Mouse (Mus musculus) testis, adult 2 months (tissue): ENCODE data around the gene Ugt1a6b.

Experiments
- CTCF ChIP-seq: fragments of 200-500 bp; IDR thresholded peaks from 2 replicates; pipeline ENCODE4 v1.5.1; 2012; ENCODE audit warnings: low read depth, mild to moderate bottlenecking, inconsistent platforms, low read length, moderate library complexity; ENCODE audit not compliant: control insufficient read depth, insufficient read depth, insufficient replicate concordance
- POLR2A ChIP-seq: fragments of 200-500 bp; IDR thresholded peaks from 2 replicates; pipeline ENCODE4 v1.6.1; 2012; ENCODE audit warnings: low read depth, mild to moderate bottlenecking, inconsistent platforms, low read length, moderate library complexity; ENCODE audit not compliant: control insufficient read depth

DNA sequence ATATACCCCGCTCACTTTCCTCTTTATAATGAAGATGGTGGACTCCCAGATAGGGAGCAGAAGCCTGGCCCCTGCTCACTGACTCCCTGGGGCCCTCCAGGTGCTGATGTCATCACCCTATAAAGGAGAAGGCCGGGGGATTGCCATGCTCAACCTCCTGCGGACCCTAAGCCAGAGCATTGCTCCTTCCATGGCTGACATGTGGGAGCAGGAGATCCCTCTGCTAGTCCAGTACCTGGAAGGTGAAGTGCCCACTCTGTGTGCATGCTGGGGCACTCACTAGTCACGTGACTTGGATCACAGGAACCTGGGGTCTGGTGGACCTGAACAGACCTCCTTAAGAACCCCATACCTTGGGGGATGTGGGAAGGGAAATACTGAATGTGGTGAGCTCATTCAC, 137.5 kb downstream of the Ugt1a6b start:
- TF ChIP-seq POLR2A (no peak), CTCF (no peak)
